Mouse (Mus musculus): ENCODE data around the gene Tnnt2. TPM values are rescaled to one million over a fixed set of nuclear protein-coding genes. Genes with fewer than 3 reads are reported as not detected.

The Tnnt2 gene
- polyA plus RNA-seq, 2 experiments = 0.19 to 0.68 TPM

- H3K27me3 ChIP-seq (ENCODE audit: control insufficient read depth, insufficient read depth, low read length) = no peaks in the 10 kb centered on the region
- no peak overlapping the region for H3K9ac ChIP-seq (replicated peaks)
- DNase-seq (ENCODE audit: low read depth in 3 of 3, low spot score in 3 of 3) (no peak), ATAC-seq (ENCODE audit: insufficient read depth) (no peak)
- no peak overlapping the region for H3K27ac ChIP-seq
- H3K4me1 ChIP-seq (replicated peaks; ENCODE audit: control insufficient read depth in 2 of 2, insufficient read depth in 2 of 2, low read length in 1 of 2) = no peaks in the 10 kb centered on the region; a peak in 1 of 4 replicates
- WGBS (ENCODE audit: insufficient replicate concordance) = 53% methylated on average over 15 of the region's 15 CpGs
- H3K36me3 ChIP-seq (replicated peaks; ENCODE audit: control insufficient read depth, insufficient read depth, low read depth) = no peaks in the 10 kb centered on the region
- no peak for TF ChIP-seq EP300 (IDR thresholded peaks at IDR 0.05; ENCODE audit: low read depth)
- TF ChIP-seq CTCF (IDR thresholded peaks at IDR 0.05; ENCODE audit: low read depth) = no peak
- H3K4me2 ChIP-seq (ENCODE audit: low read depth) = no peak overlapping the region
- no peaks in the 10 kb centered on the region for H3K9me3 ChIP-seq (ENCODE audit: control insufficient read depth, low read length)
- H3K4me3 ChIP-seq (ENCODE audit: insufficient read depth in 1 of 2, low read depth in 2 of 2, low read length in 2 of 2) = no peak overlapping the region
These were observed 4.7 kb downstream of the Tnnt2 start for GRCm38 (mm10) chr1:135840675-135841395.

DNA sequence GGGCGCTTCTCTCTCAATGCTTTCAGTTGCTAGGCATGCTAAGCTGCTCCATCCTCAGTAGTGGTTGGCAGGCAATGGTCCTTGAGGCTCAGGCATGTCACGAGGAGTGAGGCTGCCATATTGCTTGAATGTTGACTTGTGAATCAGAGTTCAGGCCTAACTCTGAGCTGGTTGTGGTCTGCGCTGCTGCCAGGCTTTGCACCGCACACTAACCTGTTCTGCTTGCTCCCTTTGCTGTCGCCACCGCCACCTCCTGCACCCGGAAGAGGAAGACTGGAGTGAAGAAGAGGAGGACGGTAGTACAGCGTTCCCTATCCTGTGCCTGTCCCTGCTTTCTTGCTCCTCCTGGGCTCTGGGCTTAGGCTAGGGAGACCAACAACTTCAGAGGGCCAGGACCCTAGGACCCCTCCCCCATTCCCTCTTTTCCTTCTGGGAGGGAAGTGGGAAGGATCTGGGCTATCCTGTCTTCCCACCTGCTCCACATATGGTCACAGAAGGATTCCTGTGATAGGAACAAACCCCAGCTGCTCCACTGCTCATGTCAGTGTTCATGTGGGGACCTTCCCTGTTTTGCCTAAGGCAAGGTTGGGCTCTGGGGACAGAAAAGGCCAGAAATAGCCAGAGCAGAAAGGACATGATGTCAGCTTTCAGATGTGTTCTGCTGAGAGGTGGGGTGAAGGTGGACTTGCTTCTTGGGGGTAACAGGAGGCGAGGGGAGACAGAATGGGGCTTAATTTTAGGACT lies 7.5 kb downstream of the Tnnt2 start:
- Histone ChIP-seq H3K27me3 (ENCODE audit: control insufficient read depth, insufficient read depth, low read length) (no peaks in the 10 kb centered on the region), H3K9ac (replicated peaks) (no peak overlapping the region), H3K9me3 (ENCODE audit: control insufficient read depth, low read length) (no peaks in the 10 kb centered on the region), H3K4me2 (ENCODE audit: low read depth) (no peak overlapping the region), H3K27ac (no peak overlapping the region), H3K36me3 (replicated peaks; ENCODE audit: control insufficient read depth, insufficient read depth, low read depth) (no peaks in the 10 kb centered on the region), H3K4me3 (ENCODE audit: insufficient read depth in 1 of 2, low read depth in 2 of 2, low read length in 2 of 2) (no peak overlapping the region), H3K4me1 (replicated peaks; ENCODE audit: control insufficient read depth in 2 of 2, insufficient read depth in 2 of 2, low read length in 1 of 2) (no peaks in the 10 kb centered on the region; a peak in 1 of 4 replicates)
- WGBS (ENCODE audit: insufficient replicate concordance) = 70% methylated on average over 10 of the region's 10 CpGs
- no peak for DNase-seq (ENCODE audit: low read depth in 3 of 3, low spot score in 3 of 3)
- TF ChIP-seq CTCF (IDR thresholded peaks at IDR 0.05; ENCODE audit: low read depth) (no peak), EP300 (IDR thresholded peaks at IDR 0.05; ENCODE audit: low read depth) (no peak)
- ATAC-seq (ENCODE audit: insufficient read depth) = no peak

GRCm38 (mm10) chr1:135844481-135844880 lies 8.3 kb downstream of the Tnnt2 start:
- Histone ChIP-seq H3K4me2 (ENCODE audit: low read depth) (no peak overlapping the region), H3K36me3 (replicated peaks; ENCODE audit: control insufficient read depth, insufficient read depth, low read depth) (no peaks in the 10 kb centered on the region), H3K27me3 (ENCODE audit: control insufficient read depth, insufficient read depth, low read length) (no peaks in the 10 kb centered on the region), H3K9me3 (ENCODE audit: control insufficient read depth, low read length) (no peaks in the 10 kb centered on the region), H3K27ac (no peak overlapping the region), H3K9ac (replicated peaks) (no peak overlapping the region), H3K4me3 (ENCODE audit: insufficient read depth in 1 of 2, low read depth in 2 of 2, low read length in 2 of 2) (no peak overlapping the region), H3K4me1 (replicated peaks; ENCODE audit: control insufficient read depth in 2 of 2, insufficient read depth in 2 of 2, low read length in 1 of 2) (no peaks in the 10 kb centered on the region; a peak in 1 of 4 replicates)
- TF ChIP-seq CTCF (IDR thresholded peaks at IDR 0.05; ENCODE audit: low read depth) = no peak
- TF ChIP-seq EP300 (IDR thresholded peaks at IDR 0.05; ENCODE audit: low read depth) = no peak
- no peak for DNase-seq (ENCODE audit: low read depth in 3 of 3, low spot score in 3 of 3)
- WGBS (ENCODE audit: insufficient replicate concordance) = 18% methylated on average over 6 of the region's 6 CpGs
- no peak for ATAC-seq (ENCODE audit: insufficient read depth)

DNA sequence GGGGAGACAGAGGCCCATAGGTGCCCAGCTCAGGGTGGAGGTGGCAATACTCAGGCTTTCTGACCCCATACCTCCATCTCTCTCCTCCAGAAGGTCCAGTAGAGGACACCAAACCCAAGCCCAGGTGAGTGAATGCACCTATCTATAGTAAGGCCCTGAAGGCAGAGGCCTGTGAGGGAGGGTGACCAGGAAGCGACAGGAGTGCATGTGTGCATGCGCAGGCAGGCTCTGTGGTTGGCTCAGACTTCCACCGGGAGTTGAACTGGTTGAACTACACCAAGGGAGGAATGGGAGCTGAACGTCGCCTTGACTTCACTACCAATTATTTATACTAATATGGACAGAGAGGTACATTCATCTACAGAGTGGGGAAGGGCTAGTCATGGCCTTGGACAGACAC lies 10.5 kb downstream of the Tnnt2 start:
- H3K4me2 ChIP-seq (ENCODE audit: low read depth) = no peak overlapping the region
- ATAC-seq (ENCODE audit: insufficient read depth) = no peak
- DNase-seq (ENCODE audit: low read depth in 3 of 3, low spot score in 3 of 3) = no peak
- no peaks in the 10 kb centered on the region for H3K27me3 ChIP-seq (ENCODE audit: control insufficient read depth, insufficient read depth, low read length)
- WGBS (ENCODE audit: insufficient replicate concordance) = 66% methylated on average over 5 of the region's 5 CpGs
- no peak for TF ChIP-seq CTCF (IDR thresholded peaks at IDR 0.05; ENCODE audit: low read depth)
- TF ChIP-seq EP300 (IDR thresholded peaks at IDR 0.05; ENCODE audit: low read depth) = no peak
- H3K36me3 ChIP-seq (replicated peaks; ENCODE audit: control insufficient read depth, insufficient read depth, low read depth) = no peaks in the 10 kb centered on the region
- H3K9ac ChIP-seq (replicated peaks) = no peak overlapping the region
- peaks cover 0 to 4% of the 10 kb centered on the region in 2 experiments; a peak in 1 of 4 replicates for H3K4me1 ChIP-seq (replicated peaks; ENCODE audit: control insufficient read depth in 2 of 2, insufficient read depth in 2 of 2, low read length in 1 of 2)
- no peak overlapping the region for H3K27ac ChIP-seq
- H3K9me3 ChIP-seq (ENCODE audit: control insufficient read depth, low read length) = no peaks in the 10 kb centered on the region
- H3K4me3 ChIP-seq (ENCODE audit: insufficient read depth in 1 of 2, low read depth in 2 of 2, low read length in 2 of 2) = no peak overlapping the region

DNA sequence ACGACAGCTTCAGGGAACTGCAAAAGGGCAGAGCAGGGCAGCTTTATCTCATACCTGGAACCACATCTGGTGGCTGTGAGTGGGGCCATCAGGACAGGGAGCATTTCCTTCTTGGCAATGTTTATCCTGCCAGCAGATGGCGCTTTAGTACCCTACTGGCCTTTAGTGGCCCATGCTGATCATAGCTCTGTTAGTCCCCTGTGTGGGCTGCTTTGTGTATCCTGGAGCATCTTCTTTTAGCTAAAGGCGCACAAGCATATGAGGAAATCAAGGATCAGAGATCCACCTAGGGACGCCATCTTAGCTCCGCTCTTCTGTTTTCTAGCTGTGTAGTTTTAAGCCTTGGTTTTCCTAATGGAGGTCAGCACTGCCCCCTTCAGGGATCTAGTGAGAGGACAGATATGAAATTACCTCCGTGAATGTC lies 11.0 kb downstream of the Tnnt2 start:
- Histone ChIP-seq H3K36me3 (replicated peaks; ENCODE audit: control insufficient read depth, insufficient read depth, low read depth) (no peaks in the 10 kb centered on the region), H3K9ac (replicated peaks) (no peak overlapping the region), H3K9me3 (ENCODE audit: control insufficient read depth, low read length) (no peaks in the 10 kb centered on the region), H3K4me3 (ENCODE audit: insufficient read depth in 1 of 2, low read depth in 2 of 2, low read length in 2 of 2) (no peak overlapping the region), H3K4me1 (replicated peaks; ENCODE audit: control insufficient read depth in 2 of 2, insufficient read depth in 2 of 2, low read length in 1 of 2) (peaks cover 0 to 10% of the 10 kb centered on the region in 2 experiments; a peak in 2 of 4 replicates), H3K27ac (no peak overlapping the region), H3K27me3 (ENCODE audit: control insufficient read depth, insufficient read depth, low read length) (no peaks in the 10 kb centered on the region), H3K4me2 (ENCODE audit: low read depth) (no peak overlapping the region)
- TF ChIP-seq CTCF (IDR thresholded peaks at IDR 0.05; ENCODE audit: low read depth) (peak; percentile 94), EP300 (IDR thresholded peaks at IDR 0.05; ENCODE audit: low read depth) (no peak)
- ATAC-seq (ENCODE audit: insufficient read depth) (peak; percentile 68; the same call in 1 of the 2 replicates), DNase-seq (ENCODE audit: low read depth in 3 of 3, low spot score in 3 of 3) (peak; percentile 31 to 44 (median 44))
- 11% methylated on average over 6 of the region's 6 CpGs for WGBS (ENCODE audit: insufficient replicate concordance)
